Mouse (Mus musculus): ENCODE measurements around the gene Tgfb3. TPM values are rescaled to one million over a fixed set of nuclear protein-coding genes. Genes with fewer than 3 reads are reported as not detected.

Gene Tgfb3
- total and polyA plus RNA-seq, 3 experiments: 14.8 to 15.4 (median 15.2) TPM

- Histone ChIP-seq H3K36me3 (ENCODE audit: control insufficient read depth, insufficient read depth, low read length) (no peaks in the 10 kb centered on the region), H3K4me3 (no peak overlapping the region), H3K4me1 (ENCODE audit: control insufficient read depth, insufficient read depth, low read length) (peaks cover 6% of the 10 kb centered on the region; the same call in 1 of the 2 replicates), H3K27ac (no peak overlapping the region), H3K79me2 (replicated peaks; ENCODE audit: control insufficient read depth, insufficient read depth, low read length) (no peaks in the 10 kb centered on the region), H3K27me3 (ENCODE audit: control insufficient read depth, insufficient read depth, low read length) (no peaks in the 10 kb centered on the region), H3K9ac (ENCODE audit: low read depth, low read length) (no peak overlapping the region)
- no peak for TF ChIP-seq EP300 (IDR thresholded peaks at IDR 0.05; ENCODE audit: insufficient read depth, low read depth, low read length)
- no peak for TF ChIP-seq CTCF (IDR thresholded peaks at IDR 0.05)
- no peak for TF ChIP-seq POLR2A (IDR thresholded peaks at IDR 0.05; ENCODE audit: insufficient read depth, low read depth, low read length)
- 85% methylated on average over 8 of the region's 8 CpGs for WGBS
- intact Hi-C loops (cut with DNase I): no loop called here
- DNase-seq: no peak
Observed at GRCm38 (mm10) chr12:86102686-86103085, 23.8 kb upstream of the Tgfb3 start.

- TF ChIP-seq CTCF (IDR thresholded peaks at IDR 0.05): no peak
- intact Hi-C loops (cut with DNase I): no loop called here
- H3K4me3 ChIP-seq: no peak overlapping the region
- no peak overlapping the region for H3K9ac ChIP-seq (ENCODE audit: low read depth, low read length)
- no peak for DNase-seq
- 76% methylated on average over 3 of the region's 3 CpGs for WGBS
- no peaks in the 10 kb centered on the region for H3K36me3 ChIP-seq (ENCODE audit: control insufficient read depth, insufficient read depth, low read length)
- no peaks in the 10 kb centered on the region for H3K79me2 ChIP-seq (replicated peaks; ENCODE audit: control insufficient read depth, insufficient read depth, low read length)
- H3K27ac ChIP-seq: no peak overlapping the region
- peaks cover 8% of the 10 kb centered on the region for H3K4me1 ChIP-seq (ENCODE audit: control insufficient read depth, insufficient read depth, low read length)
- H3K27me3 ChIP-seq (ENCODE audit: control insufficient read depth, insufficient read depth, low read length): no peaks in the 10 kb centered on the region
Observed at GRCm38 (mm10) chr12:86100711-86101110, 21.9 kb upstream of the Tgfb3 start.

GRCm38 (mm10) chr12:86097781-86098180 lies 18.9 kb upstream of the Tgfb3 start:
- Histone ChIP-seq H3K4me1 (ENCODE audit: control insufficient read depth, insufficient read depth, low read length) (peaks cover 4% of the 10 kb centered on the region), H3K4me3 (no peak overlapping the region), H3K9ac (ENCODE audit: low read depth, low read length) (no peak overlapping the region), H3K27ac (no peak overlapping the region), H3K79me2 (replicated peaks; ENCODE audit: control insufficient read depth, insufficient read depth, low read length) (no peaks in the 10 kb centered on the region), H3K27me3 (ENCODE audit: control insufficient read depth, insufficient read depth, low read length) (no peaks in the 10 kb centered on the region), H3K36me3 (ENCODE audit: control insufficient read depth, insufficient read depth, low read length) (no peaks in the 10 kb centered on the region)
- intact Hi-C loops (cut with DNase I): no loop called here
- no peak for DNase-seq
- no peak for TF ChIP-seq EP300 (IDR thresholded peaks at IDR 0.05; ENCODE audit: insufficient read depth, low read depth, low read length)
- no peak for TF ChIP-seq CTCF (IDR thresholded peaks at IDR 0.05)
- no peak for TF ChIP-seq POLR2A (IDR thresholded peaks at IDR 0.05; ENCODE audit: insufficient read depth, low read depth, low read length)
- 82% methylated on average over 11 of the region's 11 CpGs for WGBS

GRCm38 (mm10) chr12:86095806-86096205 lies 17.0 kb upstream of the Tgfb3 start:
- peaks cover 10% of the 10 kb centered on the region for H3K4me1 ChIP-seq (ENCODE audit: control insufficient read depth, insufficient read depth, low read length)
- no peaks in the 10 kb centered on the region for H3K79me2 ChIP-seq (replicated peaks; ENCODE audit: control insufficient read depth, insufficient read depth, low read length)
- intact Hi-C loops (cut with DNase I): no loop called here
- H3K27ac ChIP-seq: no peak overlapping the region
- WGBS: 96% methylated on average over 4 of the region's 4 CpGs
- H3K36me3 ChIP-seq (ENCODE audit: control insufficient read depth, insufficient read depth, low read length): no peaks in the 10 kb centered on the region; the same call in 1 of the 2 replicates
- H3K4me3 ChIP-seq: no peak overlapping the region
- TF ChIP-seq CTCF (IDR thresholded peaks at IDR 0.05) (no peak), POLR2A (IDR thresholded peaks at IDR 0.05; ENCODE audit: insufficient read depth, low read depth, low read length) (no peak), EP300 (IDR thresholded peaks at IDR 0.05; ENCODE audit: insufficient read depth, low read depth, low read length) (no peak)
- no peaks in the 10 kb centered on the region for H3K27me3 ChIP-seq (ENCODE audit: control insufficient read depth, insufficient read depth, low read length)
- no peak overlapping the region for H3K9ac ChIP-seq (ENCODE audit: low read depth, low read length)
- DNase-seq: no peak

GRCm38 (mm10) chr12:86094075-86094474 lies 15.2 kb upstream of the Tgfb3 start:
- Histone ChIP-seq H3K79me2 (replicated peaks; ENCODE audit: control insufficient read depth, insufficient read depth, low read length) (no peaks in the 10 kb centered on the region), H3K27me3 (ENCODE audit: control insufficient read depth, insufficient read depth, low read length) (no peaks in the 10 kb centered on the region), H3K36me3 (ENCODE audit: control insufficient read depth, insufficient read depth, low read length) (no peaks in the 10 kb centered on the region; the same call in 1 of the 2 replicates), H3K4me1 (ENCODE audit: control insufficient read depth, insufficient read depth, low read length) (peaks cover 8% of the 10 kb centered on the region), H3K27ac (no peak overlapping the region), H3K9ac (ENCODE audit: low read depth, low read length) (no peak overlapping the region), H3K4me3 (no peak overlapping the region)
- 93% methylated on average over 4 of the region's 4 CpGs for WGBS
- intact Hi-C loops (cut with DNase I): no loop called here
- no peak for TF ChIP-seq CTCF (IDR thresholded peaks at IDR 0.05)
- TF ChIP-seq POLR2A (IDR thresholded peaks at IDR 0.05; ENCODE audit: insufficient read depth, low read depth, low read length): no peak
- no peak for TF ChIP-seq EP300 (IDR thresholded peaks at IDR 0.05; ENCODE audit: insufficient read depth, low read depth, low read length)
- DNase-seq: no peak

- H3K79me2 ChIP-seq (replicated peaks; ENCODE audit: control insufficient read depth, insufficient read depth, low read length): no peaks in the 10 kb centered on the region
- peak; percentile 60 to 75 for DNase-seq
- no peaks in the 10 kb centered on the region for H3K27me3 ChIP-seq (ENCODE audit: control insufficient read depth, insufficient read depth, low read length)
- H3K4me1 ChIP-seq (ENCODE audit: control insufficient read depth, insufficient read depth, low read length): peaks cover 15% of the 10 kb centered on the region
- peak overlapping the region; percentile 23 for H3K4me3 ChIP-seq
- 40% methylated on average over 18 of the region's 18 CpGs for WGBS
- 0 out of 2 replicates have a peak overlapping the region, but pooled peaks have one; percentile 0 for H3K9ac ChIP-seq (ENCODE audit: low read depth, low read length)
- H3K36me3 ChIP-seq (ENCODE audit: control insufficient read depth, insufficient read depth, low read length): peaks cover 5% of the 10 kb centered on the region; the same call in 1 of the 2 replicates
- intact Hi-C loops (cut with DNase I): no loop called here
- 0 out of 2 replicates have a peak, but pooled peaks have one; percentile 4 for TF ChIP-seq EP300 (IDR thresholded peaks at IDR 0.05; ENCODE audit: insufficient read depth, low read depth, low read length)
- TF ChIP-seq CTCF (IDR thresholded peaks at IDR 0.05): 0 out of 2 replicates have a peak, but pooled peaks have one; percentile 15
- no peak for TF ChIP-seq POLR2A (IDR thresholded peaks at IDR 0.05; ENCODE audit: insufficient read depth, low read depth, low read length)
- peak overlapping the region; percentile 78 for H3K27ac ChIP-seq
Observed at GRCm38 (mm10) chr12:86091601-86092132, 12.8 kb upstream of the Tgfb3 start.
